Mouse (Mus musculus) midbrain, embryonic 12.5 days (tissue): ENCODE data around the gene 1700067P10Rik. TPM values are rescaled to one million over a fixed set of nuclear protein-coding genes. Genes with fewer than 3 reads are reported as not detected.

ENCODE experiments used
- ATAC-seq: fragments of 200-750 bp; cut with Nextera tagmentation; 2 replicates; pipeline ENCODE4 v1.8.0; 2017; ENCODE audit warnings: low read depth, moderate TSS enrichment, moderate library complexity; ENCODE audit not compliant: low FRiP score
- H3K27ac ChIP-seq: fragments of 300-500 bp; sonication (generic); replicated peaks from 2 replicates; pipeline ENCODE4 v1.5.1; 2016; ENCODE audit warnings: mild to moderate bottlenecking
- H3K27me3 ChIP-seq: fragments of 300-500 bp; sonication (generic); 2 replicates; pipeline ENCODE4 v1.6.1; 2016; ENCODE audit warnings: mild to moderate bottlenecking
- H3K36me3 ChIP-seq: fragments of 300-500 bp; sonication (generic); 2 replicates; pipeline ENCODE4 v1.6.1; 2016
- H3K4me1 ChIP-seq: fragments of 300-500 bp; sonication (generic); 2 replicates; pipeline ENCODE4 v1.6.1; 2016
- H3K4me2 ChIP-seq: fragments of 300-500 bp; sonication (generic); replicated peaks from 2 replicates; pipeline ENCODE4 v1.6.1; 2016; ENCODE audit warnings: mild to moderate bottlenecking, moderate library complexity
- H3K4me3 ChIP-seq: fragments of 300-500 bp; sonication (generic); 2 replicates; pipeline ENCODE4 v1.5.1; 2016; ENCODE audit warnings: mild to moderate bottlenecking
- H3K9ac ChIP-seq: fragments of 300-500 bp; sonication (generic); replicated peaks from 2 replicates; pipeline ENCODE4 v1.6.1; 2016; ENCODE audit warnings: mild to moderate bottlenecking, moderate library complexity
- H3K9me3 ChIP-seq: fragments of 300-500 bp; sonication (generic); 2 replicates; pipeline ENCODE4 v1.6.1; 2016; ENCODE audit warnings: mild to moderate bottlenecking
- WGBS: fragments of 180-500 bp; shearing (Covaris S2); methylation state at CpG from one replicate; pipeline ENCODE4 v1.1.7; 2016; 5-methylcytosine and 5-hydroxymethylcytosine counted together
- polyA plus RNA-seq: library from polyadenylated mRNA; unstranded; fragments of >200 nt; fragmentation: Nextera tagmentation; extraction: Ambion mirVana; gene quantifications from 2 replicates; pipeline ENCODE4 v1.2.1, GENCODE M21; 2016

Gene 1700067P10Rik
- polyA plus RNA-seq, 1 experiment from 2014 or later = not detected

- peaks cover 71% of the 10 kb centered on the region for H3K27me3 ChIP-seq
- no peaks in the 10 kb centered on the region for H3K36me3 ChIP-seq
- H3K9ac ChIP-seq = peak overlapping the region; percentile 42
- no peak for ATAC-seq
- H3K27ac ChIP-seq = no peak overlapping the region
- peak overlapping the region; percentile 55 for H3K4me2 ChIP-seq
- peak overlapping the region; percentile 31 for H3K4me3 ChIP-seq
- WGBS = under 1% methylated on average over 38 of the region's 43 CpGs
- 0 out of 2 replicates have a peak, but pooled peaks cover 4% of the 10 kb centered on the region for H3K9me3 ChIP-seq
- peaks cover 51% of the 10 kb centered on the region for H3K4me1 ChIP-seq
Observed at GRCm38 (mm10) chr17:48097743-48098527, 8.8 kb downstream of the 1700067P10Rik start.

DNA sequence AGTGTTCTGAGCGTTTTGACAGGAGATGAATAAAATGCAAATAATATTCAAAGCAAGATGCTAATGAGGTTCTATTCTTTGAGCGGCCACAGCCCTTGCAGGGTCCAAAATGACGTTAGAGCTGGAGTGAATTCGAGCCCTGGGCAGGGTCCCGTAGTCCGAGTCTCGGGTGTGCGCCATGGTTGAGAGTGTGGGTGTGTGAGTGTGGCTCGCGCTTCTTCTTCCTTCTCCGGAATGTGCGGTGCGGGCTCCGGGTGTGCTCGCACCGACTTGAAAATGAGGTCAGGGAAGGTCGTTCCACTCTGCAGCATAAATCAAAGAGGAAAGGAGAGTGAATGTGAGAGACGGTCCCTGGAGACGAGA, 9.4 kb downstream of the 1700067P10Rik start:
- H3K4me3 ChIP-seq = peak overlapping the region; percentile 31
- H3K9ac ChIP-seq = no peak overlapping the region
- peak overlapping the region; percentile 55 for H3K4me2 ChIP-seq
- WGBS = under 1% methylated on average over 19 of the region's 19 CpGs
- H3K27ac ChIP-seq = no peak overlapping the region
- H3K36me3 ChIP-seq = no peaks in the 10 kb centered on the region
- H3K9me3 ChIP-seq = 0 out of 2 replicates have a peak, but pooled peaks cover 2% of the 10 kb centered on the region
- peaks cover 70% of the 10 kb centered on the region for H3K27me3 ChIP-seq
- no peak; the same call in 1 of the 2 replicates for ATAC-seq
- peaks cover 51% of the 10 kb centered on the region for H3K4me1 ChIP-seq

DNA sequence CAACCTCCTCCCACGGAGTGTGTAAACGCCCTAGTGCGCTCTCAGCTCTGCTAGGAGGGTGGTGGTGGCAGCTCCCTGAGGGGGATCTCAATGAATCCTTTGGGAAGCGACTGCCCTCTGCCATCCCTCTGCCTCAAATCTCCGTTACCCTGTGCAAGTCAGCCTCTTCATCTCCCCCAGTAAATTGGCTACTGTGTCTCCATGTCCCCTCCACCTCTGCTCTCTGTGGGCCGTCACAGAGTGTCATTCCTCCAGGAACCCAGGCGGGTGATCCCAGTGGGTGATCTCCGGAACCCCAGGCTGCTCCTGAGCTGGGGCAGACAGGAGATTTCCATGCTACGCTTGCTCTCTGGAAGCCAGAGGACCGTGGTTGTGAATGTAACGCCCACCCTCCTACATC, 10.2 kb downstream of the 1700067P10Rik start:
- ATAC-seq = no peak
- no peak overlapping the region for H3K4me3 ChIP-seq
- H3K9me3 ChIP-seq = no peaks in the 10 kb centered on the region
- no peak overlapping the region for H3K27ac ChIP-seq
- WGBS = 9% methylated on average over 11 of the region's 11 CpGs
- H3K4me2 ChIP-seq = no peak overlapping the region
- peaks cover 51% of the 10 kb centered on the region for H3K4me1 ChIP-seq
- no peaks in the 10 kb centered on the region for H3K36me3 ChIP-seq
- H3K27me3 ChIP-seq = peaks cover 62% of the 10 kb centered on the region
- no peak overlapping the region for H3K9ac ChIP-seq

- peak; percentile 56 for ATAC-seq
- H3K27me3 ChIP-seq = peaks cover 47% of the 10 kb centered on the region
- H3K4me2 ChIP-seq = peak overlapping the region; percentile 46
- H3K36me3 ChIP-seq = no peaks in the 10 kb centered on the region
- peaks cover 40% of the 10 kb centered on the region for H3K4me1 ChIP-seq
- H3K4me3 ChIP-seq = peak overlapping the region; percentile 27
- H3K9ac ChIP-seq = no peak overlapping the region
- H3K27ac ChIP-seq = no peak overlapping the region
- 14% methylated on average over 20 of the region's 21 CpGs for WGBS
- no peaks in the 10 kb centered on the region for H3K9me3 ChIP-seq
Observed at GRCm38 (mm10) chr17:48100441-48101417, 11.6 kb downstream of the 1700067P10Rik start.

GRCm38 (mm10) chr17:48107333-48107732, 18.2 kb downstream of the 1700067P10Rik start:
- Histone ChIP-seq H3K9ac (no peak overlapping the region), H3K36me3 (no peaks in the 10 kb centered on the region), H3K27ac (no peak overlapping the region), H3K4me3 (no peak overlapping the region), H3K4me2 (no peak overlapping the region), H3K9me3 (no peaks in the 10 kb centered on the region), H3K4me1 (no peaks in the 10 kb centered on the region), H3K27me3 (no peaks in the 10 kb centered on the region; the same call in 1 of the 2 replicates)
- WGBS = 52% methylated on average over 4 of the region's 4 CpGs
- ATAC-seq = no peak

- H3K27ac ChIP-seq = no peak overlapping the region
- no peak overlapping the region for H3K4me2 ChIP-seq
- ATAC-seq = no peak
- no peaks in the 10 kb centered on the region for H3K9me3 ChIP-seq
- H3K9ac ChIP-seq = no peak overlapping the region
- WGBS = 62% methylated on average over 6 of the region's 6 CpGs
- no peaks in the 10 kb centered on the region for H3K4me1 ChIP-seq
- no peaks in the 10 kb centered on the region for H3K36me3 ChIP-seq
- no peak overlapping the region for H3K4me3 ChIP-seq
- H3K27me3 ChIP-seq = no peaks in the 10 kb centered on the region; the same call in 1 of the 2 replicates
Observed at GRCm38 (mm10) chr17:48107862-48108261, 18.7 kb downstream of the 1700067P10Rik start.

DNA sequence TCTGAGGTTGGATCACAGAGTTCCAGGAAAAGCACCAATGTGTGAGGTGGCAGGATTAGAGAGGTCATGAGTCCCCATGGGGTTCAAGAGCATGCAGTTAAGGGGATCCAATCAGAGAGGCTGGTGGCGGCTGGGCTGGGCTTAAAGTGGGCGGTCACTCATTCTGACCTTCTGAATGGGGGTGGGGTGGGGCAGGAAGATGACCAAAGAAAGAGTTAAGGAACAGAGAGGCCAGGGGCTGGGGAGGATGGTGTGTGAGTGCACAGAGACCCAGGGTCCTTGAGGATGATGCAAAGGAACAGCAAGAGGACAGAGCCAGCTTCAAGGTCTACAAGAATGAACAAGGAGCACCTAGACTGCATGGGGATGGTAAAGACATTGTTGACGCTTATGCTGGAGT, 19.4 kb downstream of the 1700067P10Rik start:
- ATAC-seq = no peak
- H3K9ac ChIP-seq = no peak overlapping the region
- no peaks in the 10 kb centered on the region for H3K36me3 ChIP-seq
- H3K9me3 ChIP-seq = peaks cover under 1% of the 10 kb centered on the region; the same call in 1 of the 2 replicates
- no peak overlapping the region for H3K4me3 ChIP-seq
- H3K27me3 ChIP-seq = no peaks in the 10 kb centered on the region; the same call in 1 of the 2 replicates
- H3K4me1 ChIP-seq = no peaks in the 10 kb centered on the region
- WGBS = 67% methylated on average over 3 of the region's 3 CpGs
- no peak overlapping the region for H3K27ac ChIP-seq
- H3K4me2 ChIP-seq = no peak overlapping the region

DNA sequence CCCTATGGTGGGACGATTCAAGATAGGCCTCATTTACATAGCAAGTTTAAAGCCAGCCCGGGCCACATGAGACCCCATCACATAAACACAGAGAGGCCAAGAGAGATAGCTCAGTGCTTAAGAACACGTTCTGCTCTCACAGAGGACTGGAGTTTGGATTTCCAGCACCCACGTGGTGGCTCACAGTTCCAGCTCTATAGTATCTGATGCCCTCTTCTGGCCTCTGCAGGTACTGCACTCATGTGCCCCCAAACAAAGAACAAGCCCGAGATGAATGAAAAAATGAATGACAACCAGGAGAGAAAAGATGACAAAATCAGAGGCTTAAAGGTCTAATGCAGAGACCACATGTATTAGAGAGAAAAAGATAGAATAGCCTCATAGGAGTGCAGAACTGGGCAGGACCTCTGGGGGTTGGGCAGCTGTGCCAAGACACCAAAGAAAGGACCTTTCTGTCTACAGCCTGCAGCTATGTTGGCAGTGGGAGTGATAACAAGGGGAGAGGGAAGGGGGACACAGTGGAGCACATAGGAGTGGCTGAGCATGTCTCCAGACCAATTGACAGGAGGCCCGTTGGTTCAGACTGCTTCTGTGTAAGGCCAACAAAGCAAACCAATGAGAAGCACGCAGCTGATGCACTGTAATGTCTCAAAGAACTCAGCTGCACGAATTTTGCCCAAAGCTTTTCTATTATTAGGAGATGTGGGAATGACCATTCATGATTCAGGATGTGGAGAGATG, 21.6 kb downstream of the 1700067P10Rik start:
- Histone ChIP-seq H3K9me3 (peaks cover 5% of the 10 kb centered on the region; the same call in 1 of the 2 replicates), H3K4me3 (no peak overlapping the region), H3K27ac (no peak overlapping the region), H3K36me3 (no peaks in the 10 kb centered on the region), H3K4me2 (no peak overlapping the region), H3K27me3 (no peaks in the 10 kb centered on the region; the same call in 1 of the 2 replicates), H3K4me1 (no peaks in the 10 kb centered on the region), H3K9ac (no peak overlapping the region)
- ATAC-seq = no peak
- WGBS = 54% methylated on average over 8 of the region's 8 CpGs

GRCm38 (mm10) chr17:48118570-48118969, 29.5 kb downstream of the 1700067P10Rik start:
- H3K36me3 ChIP-seq = no peaks in the 10 kb centered on the region
- H3K4me2 ChIP-seq = no peak overlapping the region
- no peak overlapping the region for H3K9ac ChIP-seq
- no peaks in the 10 kb centered on the region for H3K27me3 ChIP-seq
- H3K27ac ChIP-seq = no peak overlapping the region
- peaks cover 4% of the 10 kb centered on the region; the same call in 1 of the 2 replicates for H3K9me3 ChIP-seq
- 75% methylated on average over 1 of the region's 1 CpGs for WGBS
- no peak overlapping the region for H3K4me3 ChIP-seq
- no peaks in the 10 kb centered on the region for H3K4me1 ChIP-seq
- ATAC-seq = no peak

GRCm38 (mm10) chr17:48119656-48120055, 30.5 kb downstream of the 1700067P10Rik start:
- 23% methylated on average over 3 of the region's 3 CpGs for WGBS
- no peak overlapping the region for H3K4me3 ChIP-seq
- peak; percentile 52; the same call in 1 of the 2 replicates for ATAC-seq
- H3K9ac ChIP-seq = no peak overlapping the region
- H3K36me3 ChIP-seq = no peaks in the 10 kb centered on the region
- H3K27me3 ChIP-seq = peaks cover 3% of the 10 kb centered on the region; the same call in 1 of the 2 replicates
- H3K9me3 ChIP-seq = no peaks in the 10 kb centered on the region
- H3K27ac ChIP-seq = no peak overlapping the region
- no peaks in the 10 kb centered on the region for H3K4me1 ChIP-seq
- H3K4me2 ChIP-seq = no peak overlapping the region

- no peak overlapping the region for H3K9ac ChIP-seq
- H3K27me3 ChIP-seq = peaks cover 3% of the 10 kb centered on the region; the same call in 1 of the 2 replicates
- H3K4me1 ChIP-seq = no peaks in the 10 kb centered on the region
- H3K36me3 ChIP-seq = no peaks in the 10 kb centered on the region
- H3K4me3 ChIP-seq = no peak overlapping the region
- H3K4me2 ChIP-seq = no peak overlapping the region
- WGBS = 94% methylated on average over 20 of the region's 20 CpGs
- no peaks in the 10 kb centered on the region for H3K9me3 ChIP-seq
- ATAC-seq = no peak
- no peak overlapping the region for H3K27ac ChIP-seq
Observed at GRCm38 (mm10) chr17:48120456-48120855, 31.3 kb downstream of the 1700067P10Rik start.
